8 mouse cellular contexts compared by ENCODE assay signal in the genomic region with DNA sequence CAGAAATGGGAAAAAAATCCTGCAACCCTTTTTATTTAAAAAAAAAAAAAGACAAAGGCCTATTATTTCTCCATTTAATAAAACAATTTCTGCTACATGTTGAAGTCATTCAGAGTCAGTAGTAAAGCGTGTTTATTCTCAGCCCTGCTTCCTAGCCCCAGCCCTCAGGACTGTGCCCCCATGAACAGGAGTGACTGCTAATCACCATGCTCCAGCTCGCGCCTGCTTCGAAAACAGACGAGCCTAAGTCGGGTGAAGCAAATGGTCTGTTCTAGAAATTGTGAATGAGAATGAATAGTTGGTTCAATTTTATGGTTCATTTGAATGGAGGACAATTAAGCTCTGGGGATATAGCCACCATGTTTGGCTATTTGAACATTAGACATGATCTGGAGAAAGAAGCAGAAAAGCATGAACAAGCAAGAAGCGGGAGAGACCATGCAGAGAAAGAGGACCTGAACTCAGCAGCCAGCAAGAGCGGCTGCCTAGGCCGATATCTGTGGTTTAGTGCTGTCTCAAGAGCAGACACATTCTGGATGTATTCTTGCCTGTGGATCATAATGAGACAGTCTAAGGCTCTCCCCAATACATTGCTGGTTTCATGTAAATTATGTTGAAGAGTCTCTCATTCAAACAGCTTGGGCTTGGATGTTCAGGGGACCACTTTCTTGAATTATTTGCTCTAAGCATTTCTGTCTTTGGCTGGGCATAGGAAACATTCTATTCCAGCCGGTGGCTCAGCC.
A peak's percentile ranks its signal among the peaks of the same experiment; 100 is the strongest.
DNase-seq lines count a peak whose midpoint lies in the region; ATAC-seq and TF ChIP-seq lines count a peak whose summit lies in the region.

No protein-coding gene starts in this region.

- 0 out of 2 replicates have a peak, but pooled peaks cover 6% of the 10 kb centered on the region for H3K4me1 ChIP-seq in neural tube, embryonic 11.5 days (ENCODE audit: control insufficient read depth, insufficient read depth, low read length)
- H3K4me1 ChIP-seq in liver, postnatal 0 days (ENCODE audit: insufficient read depth) = no peaks in the 10 kb centered on the region

- H3K27ac ChIP-seq in neural tube, embryonic 11.5 days (ENCODE audit: low read depth, low read length) = no peak overlapping the region
- H3K27ac ChIP-seq in liver, postnatal 0 days (ENCODE audit: low read depth) = no peak overlapping the region

- H3K4me3 ChIP-seq in neural tube, embryonic 11.5 days (ENCODE audit: low read depth, low read length) = peak overlapping the region; percentile 29
- H3K4me3 ChIP-seq in liver, postnatal 0 days (ENCODE audit: low read depth, low read length) = peak overlapping the region; percentile 32; the same call in 1 of the 2 replicates

- H3K36me3 ChIP-seq in neural tube, embryonic 11.5 days (ENCODE audit: control insufficient read depth, insufficient read depth, low read length) = no peaks in the 10 kb centered on the region
- H3K36me3 ChIP-seq in liver, postnatal 0 days (replicated peaks; ENCODE audit: insufficient read depth, low read length) = no peaks in the 10 kb centered on the region

- H3K27me3 ChIP-seq in neural tube, embryonic 11.5 days (ENCODE audit: control insufficient read depth, insufficient read depth, low read length) = no peaks in the 10 kb centered on the region
- no peaks in the 10 kb centered on the region for H3K27me3 ChIP-seq in liver, postnatal 0 days (ENCODE audit: insufficient read depth, low read length)

- peak overlapping the region; percentile 55 for H3K4me2 ChIP-seq in neural tube, embryonic 11.5 days (ENCODE audit: low read depth)
- peak overlapping the region; percentile 63 for H3K4me2 ChIP-seq in liver, postnatal 0 days (ENCODE audit: low read depth, low read length)

- 45% methylated on average over 10 of the region's 10 CpGs for WGBS in neural tube, embryonic 11.5 days
- 74% methylated on average over 10 of the region's 10 CpGs for WGBS in liver, postnatal 0 days (ENCODE audit: insufficient replicate concordance)

- no peak for DNase-seq in cerebellum, adult 9-11 months
- no peak for DNase-seq in neural tube, embryonic 11.5 days (ENCODE audit: low spot score)
- DNase-seq in neural tube, embryonic 10.5 days (ENCODE audit: extremely low spot score, low spot score) = no peak
- no peak for DNase-seq in liver, postnatal 0 days
- DNase-seq in right cerebral cortex, postnatal 4 days = no peak
- no peak for DNase-seq in left cerebral cortex, adult 9 months (ENCODE audit: low spot score in 2 of 2)
- no peak for DNase-seq in layer of hippocampus, postnatal 10 days (ENCODE audit: low spot score in 2 of 2)

- H3K9ac ChIP-seq in neural tube, embryonic 11.5 days (ENCODE audit: low read length) = peak overlapping the region; percentile 5
- no peak overlapping the region for H3K9ac ChIP-seq in liver, postnatal 0 days (replicated peaks)

- no peak for TF ChIP-seq CTCF in liver, postnatal 0 days (IDR thresholded peaks at IDR 0.05; ENCODE audit: low read depth)

- ATAC-seq in cerebellum, adult (ENCODE audit: insufficient number of reproducible peaks, low FRiP score, low TSS enrichment) = peak; percentile 16
- ATAC-seq in neural tube, embryonic 11.5 days (ENCODE audit: insufficient read depth, low FRiP score, low TSS enrichment) = no peak
- no peak for ATAC-seq in liver, postnatal 0 days

- TF ChIP-seq EP300 in liver, postnatal 0 days (IDR thresholded peaks at IDR 0.05; ENCODE audit: low read depth) = no peak

- H3K9me3 ChIP-seq in neural tube, embryonic 11.5 days (ENCODE audit: control insufficient read depth, low read length) = no peaks in the 10 kb centered on the region
- no peaks in the 10 kb centered on the region for H3K9me3 ChIP-seq in liver, postnatal 0 days (ENCODE audit: low read length)
